Mouse (Mus musculus): Measurements from ENCODE around the gene Stk40.
"Not testable (repeated sequence)": the region's sequence is repeated elsewhere in the genome, so short reads cannot be mapped to it uniquely, and the experiment has no call there.

Gene Stk40

DNA sequence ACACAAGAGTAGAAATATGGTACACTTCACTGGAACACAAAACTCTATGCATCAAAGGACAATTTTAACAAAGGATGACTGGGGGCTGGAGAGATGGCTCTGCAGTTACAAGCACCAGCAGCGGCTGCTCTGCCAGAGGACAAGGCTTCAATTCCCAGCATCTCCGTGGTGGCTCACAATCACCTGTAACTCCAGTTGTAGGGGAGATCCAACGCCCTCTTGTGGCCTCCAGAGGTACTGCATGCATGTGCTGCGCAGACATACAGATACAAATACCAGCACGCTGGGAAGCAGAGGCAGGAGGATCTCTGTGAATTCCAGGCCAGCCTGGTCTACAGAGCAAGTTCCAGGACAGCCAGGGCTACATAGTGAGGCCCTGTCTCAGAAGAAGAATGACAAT is 52.9 kb downstream of the Stk40 start:
- DNase-seq: peak; percentile 54 to 59

GRCm38 (mm10) chr4:126157562-126157961 is 53.8 kb downstream of the Stk40 start:
- no peak for DNase-seq

GRCm38 (mm10) chr4:126159455-126159854 is 55.7 kb downstream of the Stk40 start:
- DNase-seq: peak in 1 of 2 experiments; percentile 51

- no peak for DNase-seq
These were observed 57.2 kb downstream of the Stk40 start for GRCm38 (mm10) chr4:126160981-126161380.

DNA sequence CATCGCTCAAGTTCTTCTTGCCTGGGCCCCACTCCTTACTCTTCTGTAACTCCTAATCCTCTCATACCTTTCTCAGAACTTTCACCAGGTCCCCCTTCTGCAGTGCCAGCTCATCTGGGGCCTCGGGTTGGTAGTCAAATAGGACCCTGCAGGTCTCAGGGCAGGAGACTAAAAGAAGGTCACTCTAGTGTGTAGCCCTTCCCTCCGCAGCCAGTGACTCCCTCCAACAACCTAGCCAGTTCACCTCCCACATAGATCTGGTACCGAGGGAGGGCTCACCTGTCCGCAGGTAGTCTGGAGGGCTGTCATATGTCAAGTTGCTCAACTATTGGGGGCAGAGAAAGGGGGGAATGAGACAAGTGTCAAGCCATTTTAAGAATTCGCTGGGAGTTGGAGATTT is 57.7 kb downstream of the Stk40 start:
- DNase-seq: no peak

GRCm38 (mm10) chr4:126161986-126162385 is 58.2 kb downstream of the Stk40 start:
- no peak for DNase-seq

GRCm38 (mm10) chr4:126162544-126163066 is 58.8 kb downstream of the Stk40 start:
- DNase-seq: peak; percentile 94 to 97

DNA sequence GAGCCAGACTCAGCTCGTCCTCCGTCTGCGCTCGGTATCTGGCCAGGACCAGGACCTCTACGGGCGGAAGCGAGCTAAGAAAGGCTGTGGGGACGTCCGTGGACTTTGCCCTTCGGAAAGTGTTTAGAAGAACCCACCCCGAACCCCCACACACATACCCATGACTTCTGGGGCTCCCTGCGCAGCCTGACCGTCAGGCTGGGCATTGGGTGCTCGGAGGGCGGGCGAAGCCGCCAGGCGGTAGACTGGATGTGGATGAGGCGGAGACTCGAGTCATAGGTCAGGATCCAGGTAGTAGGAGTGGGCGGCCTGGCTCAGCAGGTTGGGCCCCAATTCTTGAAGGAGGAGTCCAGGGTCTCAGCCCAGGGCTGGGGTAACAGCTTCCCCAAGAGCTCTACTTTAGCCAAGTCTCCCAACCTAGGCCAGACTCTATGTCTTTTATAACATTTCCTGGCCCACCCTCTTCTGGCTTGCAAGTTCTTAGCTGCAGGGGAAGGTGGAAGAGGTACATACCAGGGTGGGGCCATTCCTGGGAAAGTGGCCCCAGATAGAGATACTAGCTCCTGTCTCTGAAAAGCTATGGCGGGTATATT is 59.4 kb downstream of the Stk40 start, which contains the start of gene Sh3d21:
TSS of gene Sh3d21 (minus strand) at position 425 of the 593 bp plus-strand sequence.
- peak; percentile 54 to 78 for DNase-seq

GRCm38 (mm10) chr4:126163685-126164084 is 59.9 kb downstream of the Stk40 start:
- peak; percentile 54 to 80 for DNase-seq

DNA sequence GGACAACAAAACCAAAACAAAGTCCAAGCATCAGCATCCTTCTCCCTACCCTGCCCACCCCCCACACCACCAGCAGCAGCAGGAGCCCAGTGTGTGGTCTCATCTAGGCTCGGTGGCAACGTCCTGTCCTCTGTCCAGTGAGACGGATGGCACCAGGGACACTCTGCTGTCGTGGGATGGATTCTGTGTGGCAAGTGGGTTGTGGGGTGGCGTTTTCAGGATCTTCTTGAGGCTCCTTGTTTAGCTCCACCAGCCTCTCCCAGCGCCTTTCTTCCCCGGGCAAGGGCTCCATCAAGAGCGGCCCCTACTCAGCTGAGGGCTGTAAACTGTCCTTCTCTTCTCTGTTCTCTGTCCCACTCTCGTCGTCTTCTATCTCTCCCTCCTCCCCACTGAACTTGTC is 61.3 kb downstream of the Stk40 start:
- DNase-seq: not testable (repeated sequence)

DNA sequence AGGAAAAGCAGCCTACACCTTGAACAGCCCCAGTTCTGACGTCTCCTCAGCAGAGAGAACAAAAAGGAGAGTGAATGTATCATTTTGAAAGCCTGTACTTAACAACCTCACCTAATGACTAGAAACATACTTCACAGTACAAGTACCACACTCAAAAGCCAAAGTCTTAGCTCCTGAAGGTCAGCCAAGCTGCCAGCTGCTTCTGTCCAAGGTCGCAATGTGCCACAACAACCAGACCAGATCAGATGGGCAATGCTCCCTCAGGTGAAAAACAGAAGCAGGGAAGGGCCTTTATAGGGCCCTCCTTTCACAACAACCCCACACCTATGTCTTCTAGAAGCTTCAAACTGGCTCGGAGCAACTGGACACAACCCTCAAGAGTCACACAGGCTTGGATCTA is 62.3 kb downstream of the Stk40 start:
- peak; percentile 55 to 84 for DNase-seq

GRCm38 (mm10) chr4:126168851-126169250 is 65.1 kb downstream of the Stk40 start:
- DNase-seq: peak in 1 of 2 experiments; percentile 47

DNA sequence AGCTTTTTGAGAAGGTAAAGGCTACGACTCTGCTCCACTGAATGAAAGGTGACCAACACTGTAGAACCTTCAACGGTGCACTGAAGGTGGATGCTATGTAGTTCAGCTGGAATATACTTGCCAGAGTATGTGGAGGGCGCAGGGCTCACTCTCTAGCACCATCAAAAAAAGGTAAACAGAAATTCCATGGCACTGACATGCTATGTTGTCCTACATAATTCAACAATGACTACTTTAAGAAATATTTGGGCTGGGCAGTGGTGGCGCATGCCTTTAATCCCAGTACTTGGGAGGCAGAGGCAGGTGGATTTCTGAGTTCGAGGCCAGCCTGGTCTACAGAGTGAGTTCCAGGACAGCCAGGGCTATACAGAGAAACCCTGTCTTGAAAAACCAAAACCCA is 67.0 kb downstream of the Stk40 start:
- not testable (repeated sequence) for DNase-seq

- no peak for DNase-seq
These were observed 70.0 kb downstream of the Stk40 start for GRCm38 (mm10) chr4:126173800-126174199.

DNA sequence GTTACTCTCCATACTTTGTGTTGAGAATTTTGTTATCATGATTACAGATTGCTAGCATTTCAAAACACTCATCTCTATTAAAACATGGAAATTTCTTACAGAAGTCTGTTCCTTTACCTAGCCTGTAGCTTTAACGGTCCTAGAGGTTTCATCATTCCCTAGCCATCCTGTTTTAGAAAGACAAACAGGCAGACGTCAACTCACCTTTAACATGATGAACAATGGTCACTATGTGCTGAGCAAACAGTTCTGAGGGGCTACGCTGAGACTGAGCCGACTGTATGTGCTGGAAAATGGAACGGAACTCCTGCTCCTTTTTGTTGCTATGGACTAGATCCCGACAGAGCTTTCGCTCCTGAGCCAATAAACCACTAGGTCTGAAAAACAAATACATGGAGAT is 72.2 kb downstream of the Stk40 start:
- not testable (repeated sequence) for DNase-seq

- peak; percentile 67 to 68 for DNase-seq
These were observed 77.6 kb downstream of the Stk40 start for GRCm38 (mm10) chr4:126181170-126181957.

DNA sequence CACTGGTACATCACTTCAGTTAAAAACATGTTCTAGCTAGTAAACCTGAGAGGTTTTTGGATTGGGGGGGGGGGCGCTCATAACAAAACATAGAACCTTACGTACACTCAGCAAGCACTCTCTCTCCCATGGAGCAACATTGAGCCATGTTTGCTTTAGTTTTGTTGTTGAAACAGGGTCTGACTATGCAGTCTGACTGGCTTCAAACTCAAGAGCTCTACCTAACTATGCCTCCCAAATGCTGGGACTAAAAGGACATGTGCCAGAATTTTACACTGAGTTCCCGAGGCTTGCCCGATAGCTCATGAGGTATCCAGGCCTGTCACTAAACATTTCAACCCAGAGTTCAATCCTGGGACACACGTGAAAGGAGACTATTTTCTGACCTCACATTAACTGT is 79.3 kb downstream of the Stk40 start:
- no peak for DNase-seq

DNA sequence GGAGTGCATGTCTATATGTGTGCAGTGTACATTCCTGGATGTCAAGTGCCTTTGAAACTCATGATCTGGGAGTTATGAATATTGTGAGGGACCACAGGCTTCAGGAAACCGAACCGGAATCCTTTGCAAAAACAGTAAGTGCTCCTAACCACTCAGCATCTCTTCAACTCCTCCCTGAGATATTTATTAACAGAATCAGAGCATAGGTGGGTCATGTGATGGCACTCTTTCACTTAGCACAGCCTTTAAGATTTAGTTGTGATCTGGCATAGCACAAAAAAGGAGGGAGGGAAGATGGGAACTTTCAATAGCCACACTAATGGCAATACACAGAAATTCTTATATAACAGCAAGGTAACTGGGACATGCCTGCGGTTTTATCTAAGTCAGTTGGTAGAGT is 83.3 kb downstream of the Stk40 start:
- DNase-seq: no peak
